Mouse (Mus musculus) heart, adult 2 months (tissue): ENCODE data around the gene Fam193a. TPM values are rescaled to one million over a fixed set of nuclear protein-coding genes. Genes with fewer than 3 reads are reported as not detected.

ENCODE experiments used
- DNase-seq, 2 experiments: peaks; one replicate each; pipeline ENCODE4 v3.0.0; 2021
- H3K27ac ChIP-seq: fragments of 200-600 bp; 2 replicates; pipeline ENCODE4 v1.8.1; 2022
- H3K27me3 ChIP-seq: fragments of 200-500 bp; 2 replicates; pipeline ENCODE4 v1.6.1; 2012; ENCODE audit warnings: mild to moderate bottlenecking, low read length, inconsistent platforms, mixed read lengths; ENCODE audit not compliant: control insufficient read depth, insufficient read depth
- H3K36me3 ChIP-seq: fragments of 200-500 bp; 2 replicates; pipeline ENCODE4 v1.6.1; 2012; ENCODE audit warnings: low read length, inconsistent platforms; ENCODE audit not compliant: control insufficient read depth, insufficient read depth
- H3K4me1 ChIP-seq: fragments of 200-500 bp; 2 replicates; pipeline ENCODE4 v1.6.1; 2011; ENCODE audit warnings: low read length; ENCODE audit not compliant: control insufficient read depth, insufficient read depth
- H3K4me3 ChIP-seq: fragments of 200-600 bp; 2 replicates; pipeline ENCODE4 v1.8.1; 2022
- H3K79me2 ChIP-seq: fragments of 200-500 bp; replicated peaks from 2 replicates; pipeline ENCODE4 v1.6.1; 2012; ENCODE audit warnings: mild to moderate bottlenecking, inconsistent platforms, low read length, moderate library complexity, mixed read lengths; ENCODE audit not compliant: control insufficient read depth, insufficient read depth
- H3K9ac ChIP-seq: fragments of 200-500 bp; 2 replicates; pipeline ENCODE4 v1.6.1; 2012; ENCODE audit warnings: low read depth, mild to moderate bottlenecking, control low read depth, inconsistent platforms, low read length, mixed read lengths
- CTCF ChIP-seq: fragments of 200-600 bp; IDR thresholded peaks from 2 replicates; pipeline ENCODE4 v1.8.1; 2022; ENCODE audit warnings: antibody characterized with exemption, mild to moderate bottlenecking, moderate library complexity
- EP300 ChIP-seq: fragments of 200-500 bp; IDR thresholded peaks from 2 replicates; pipeline ENCODE4 v1.6.1; 2011; ENCODE audit warnings: low read depth, low read length, control low read depth; ENCODE audit not compliant: insufficient read depth
- POLR2A ChIP-seq: fragments of 200-500 bp; IDR thresholded peaks from 2 replicates; pipeline ENCODE4 v1.6.1; 2011; ENCODE audit warnings: mild to moderate bottlenecking, low read depth, low read length, control low read depth; ENCODE audit not compliant: insufficient read depth
- WGBS: fragments of 180-500 bp; shearing (Covaris S2); methylation state at CpG from one replicate; pipeline ENCODE4 v1.1.7; 2018; 5-methylcytosine and 5-hydroxymethylcytosine counted together
- intact Hi-C: fragments of 180-260 bp; cut with DNase I; formaldehyde crosslinking; loops from one replicate; pipeline ENCODE4 v1.15.1; 2025
- polyA plus RNA-seq: library from polyadenylated mRNA; depleted of rRNA; stranded (reverse); fragments of >200 nt; gene quantifications from 2 replicates; pipeline ENCODE4 v1.2.3, GENCODE M21; 2012
- total RNA-seq, 2 experiments: library from RNA; stranded (reverse); gene quantifications; 2 replicates each; pipeline ENCODE4 v1.2.3; 2021

Fam193a gene
- total and polyA plus RNA-seq, 3 experiments: 23.6 to 24.7 (median 24.7) TPM

GRCm38 (mm10) chr5:34372141-34372540 is 2.4 kb downstream of the Fam193a start:
- peaks cover 17% of the 10 kb centered on the region for H3K79me2 ChIP-seq
- no peak overlapping the region for H3K27ac ChIP-seq
- no peaks in the 10 kb centered on the region for H3K27me3 ChIP-seq
- peaks cover 21% of the 10 kb centered on the region for H3K36me3 ChIP-seq
- TF ChIP-seq POLR2A (no peak), CTCF (no peak), EP300 (no peak)
- H3K4me3 ChIP-seq: no peak overlapping the region
- intact Hi-C loops: loop anchor here (5.0 to 10.0 kb wide), 2 partner anchors 140 to 263 kb away; partner anchors contain the start of genes Mfsd10 and Tnip2
- peaks cover 10% of the 10 kb centered on the region for H3K4me1 ChIP-seq
- no peak for DNase-seq
- no peak overlapping the region for H3K9ac ChIP-seq

- no peak overlapping the region for H3K27ac ChIP-seq
- intact Hi-C loops: loop anchor here (5.0 to 10.0 kb wide), 2 partner anchors 140 to 262 kb away; partner anchors contain the start of genes Mfsd10 and Tnip2
- no peak for DNase-seq
- no peak overlapping the region for H3K4me3 ChIP-seq
- peaks cover 10% of the 10 kb centered on the region for H3K4me1 ChIP-seq
- peaks cover 18% of the 10 kb centered on the region for H3K79me2 ChIP-seq
- TF ChIP-seq POLR2A (no peak), EP300 (no peak), CTCF (no peak)
- H3K9ac ChIP-seq: no peak overlapping the region
- peaks cover 21% of the 10 kb centered on the region for H3K36me3 ChIP-seq
- no peaks in the 10 kb centered on the region for H3K27me3 ChIP-seq
These were observed 2.8 kb downstream of the Fam193a start for GRCm38 (mm10) chr5:34372541-34372940.

GRCm38 (mm10) chr5:34378787-34379186 is 9.1 kb downstream of the Fam193a start:
- TF ChIP-seq EP300 (no peak), POLR2A (no peak), CTCF (no peak)
- DNase-seq: no peak
- H3K79me2 ChIP-seq: peaks cover 9% of the 10 kb centered on the region
- H3K27ac ChIP-seq: no peak overlapping the region
- peaks cover 4% of the 10 kb centered on the region for H3K36me3 ChIP-seq
- no peaks in the 10 kb centered on the region for H3K27me3 ChIP-seq
- intact Hi-C loops: loop anchor here (10.0 kb wide), 1 partner anchor 256 kb away; the partner anchor contains the start of gene Mfsd10
- no peak overlapping the region for H3K9ac ChIP-seq
- H3K4me3 ChIP-seq: no peak overlapping the region
- H3K4me1 ChIP-seq: peaks cover 7% of the 10 kb centered on the region

- 55% methylated on average over 2 of the region's 2 CpGs for WGBS
- no peak for TF ChIP-seq CTCF
- TF ChIP-seq EP300: no peak
- TF ChIP-seq POLR2A: no peak
These were observed 12.0 kb downstream of the Fam193a start for GRCm38 (mm10) chr5:34381700-34382099.

GRCm38 (mm10) chr5:34385616-34386015 is 15.9 kb downstream of the Fam193a start:
- DNase-seq: no peak
- no peak overlapping the region for H3K27ac ChIP-seq
- H3K4me3 ChIP-seq: no peak overlapping the region
- intact Hi-C loops: no loop called here
- no peak for TF ChIP-seq EP300
- H3K27me3 ChIP-seq: no peaks in the 10 kb centered on the region
- H3K79me2 ChIP-seq: peaks cover 1% of the 10 kb centered on the region; the same call in 1 of the 2 replicates
- WGBS: 86% methylated on average over 5 of the region's 5 CpGs
- H3K4me1 ChIP-seq: no peaks in the 10 kb centered on the region
- no peak overlapping the region for H3K9ac ChIP-seq
- no peaks in the 10 kb centered on the region for H3K36me3 ChIP-seq

More at GRCm38 (mm10) chr5:34381700-34382099, 12.0 kb downstream of the Fam193a start:
- Histone ChIP-seq H3K9ac (no peak overlapping the region), H3K4me3 (no peak overlapping the region), H3K79me2 (peaks cover 2% of the 10 kb centered on the region; the same call in 1 of the 2 replicates), H3K36me3 (no peaks in the 10 kb centered on the region; the same call in 1 of the 2 replicates), H3K27me3 (no peaks in the 10 kb centered on the region), H3K27ac (no peak overlapping the region), H3K4me1 (peaks cover 3% of the 10 kb centered on the region)
- intact Hi-C loops: no loop called here
- DNase-seq: no peak

- TF ChIP-seq EP300 (no peak), CTCF (no peak), POLR2A (no peak)
- Histone ChIP-seq H3K27me3 (no peaks in the 10 kb centered on the region), H3K27ac (no peak overlapping the region), H3K79me2 (peaks cover 1% of the 10 kb centered on the region; the same call in 1 of the 2 replicates), H3K4me1 (no peaks in the 10 kb centered on the region), H3K36me3 (no peaks in the 10 kb centered on the region), H3K9ac (no peak overlapping the region), H3K4me3 (no peak overlapping the region)
- intact Hi-C loops: no loop called here
- no peak for DNase-seq
- 95% methylated on average over 2 of the region's 2 CpGs for WGBS
These were observed 17.0 kb downstream of the Fam193a start for GRCm38 (mm10) chr5:34386744-34387143.
